16 mouse cellular contexts compared by ENCODE assay signal in the genomic region with DNA sequence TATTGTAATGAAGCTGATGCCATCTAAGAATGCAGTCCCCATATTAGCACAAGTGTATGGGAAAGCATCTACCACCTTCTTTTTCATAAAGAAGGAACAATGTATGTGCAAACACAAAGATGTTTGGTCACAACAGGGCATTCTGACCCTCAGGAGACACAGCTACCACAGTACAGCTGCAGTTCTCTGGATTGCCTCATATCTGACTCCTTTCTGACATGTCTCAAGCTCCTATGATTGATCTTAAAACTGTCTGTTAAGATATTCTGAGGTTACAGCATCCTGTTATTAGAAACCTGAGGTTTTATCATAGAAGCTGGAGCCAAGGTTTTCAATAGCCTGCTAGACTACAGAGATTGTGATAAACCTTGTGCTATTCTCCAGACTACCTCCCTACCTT.
"Had no signal": no experiment of that assay in that cellular context is flagged by ENCODE, and none has a peak within 500 bp of the region (broad histone marks: within the 10 kb centered on the region; RNA-seq: fewer than 3 reads in every experiment).

No protein-coding gene starts in this region.

- H3K27me3 ChIP-seq: neural tube, embryonic 12.5 days; neural tube, embryonic 13.5 days; neural tube, embryonic 15.5 days; stomach, embryonic 15.5 days had no signal

- H3K4me3 ChIP-seq: neural tube, embryonic 12.5 days; neural tube, embryonic 13.5 days; neural tube, embryonic 15.5 days; stomach, embryonic 15.5 days had no signal

- DNase-seq: retina, postnatal 1 day; right cerebral cortex, adult 18-20 months; right cerebral cortex, postnatal 14 days; right cerebral cortex, postnatal 25 days; right cerebral cortex, postnatal 4 days; spleen, adult 18-20 months; thymus, adult 18-20 months; thymus, postnatal 14 days; thymus, postnatal 25 days; thymus, postnatal 36 days; thymus, postnatal 4 days had no signal

- H3K36me3 ChIP-seq: neural tube, embryonic 12.5 days; neural tube, embryonic 13.5 days; neural tube, embryonic 15.5 days; stomach, embryonic 15.5 days had no signal

- H3K27ac ChIP-seq: neural tube, embryonic 12.5 days; neural tube, embryonic 13.5 days; neural tube, embryonic 15.5 days; stomach, embryonic 15.5 days; stomach, postnatal 0 days had no signal

- H3K4me1 ChIP-seq: neural tube, embryonic 12.5 days; neural tube, embryonic 13.5 days; neural tube, embryonic 15.5 days; stomach, embryonic 15.5 days had no signal

- H3K4me2 ChIP-seq: neural tube, embryonic 12.5 days; neural tube, embryonic 13.5 days; neural tube, embryonic 15.5 days; stomach, embryonic 15.5 days had no signal
